ENCODE assay signal across 17 mouse cellular contexts in the genomic region with DNA sequence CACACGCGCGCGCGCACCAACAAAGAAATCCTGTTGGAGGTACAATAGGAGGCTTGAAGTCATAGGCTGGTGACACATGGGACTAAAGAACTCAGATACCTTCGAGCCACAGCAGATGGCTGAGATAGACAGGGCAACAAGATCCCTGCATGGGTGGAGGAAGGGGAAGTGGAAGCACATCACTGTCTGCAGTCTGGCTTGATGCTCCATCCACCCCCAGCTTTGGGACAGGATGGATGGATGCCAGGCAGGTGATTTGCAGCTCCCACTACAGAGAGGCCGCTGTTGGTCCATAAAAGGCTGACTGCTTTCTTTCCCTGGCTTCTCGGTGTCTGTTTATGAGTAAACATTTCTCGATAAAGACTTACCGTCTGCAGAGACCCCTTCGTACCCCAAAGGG.
"Had no signal": no experiment of that assay in that cellular context is flagged by ENCODE, and none has a peak within 500 bp of the region (broad histone marks: within the 10 kb centered on the region; RNA-seq: fewer than 3 reads in every experiment).

No protein-coding gene starts in this region.

- H3K27me3 ChIP-seq: megakaryocyte, embryonic 14.5 days; midbrain, embryonic 13.5 days; midbrain, embryonic 15.5 days; stomach, embryonic 15.5 days had no signal

- H3K4me3 ChIP-seq: lung, embryonic 15.5 days; megakaryocyte, embryonic 14.5 days; midbrain, embryonic 13.5 days; midbrain, embryonic 15.5 days; stomach, embryonic 15.5 days had no signal

- H3K27ac ChIP-seq: lung, embryonic 15.5 days; macrophage; midbrain, embryonic 13.5 days; midbrain, embryonic 15.5 days; stomach, embryonic 15.5 days; stomach, postnatal 0 days had no signal

- DNase-seq: liver, postnatal 0 days; lung, adult 2 months; lung, postnatal 14 days; lung, postnatal 36 days; right cerebral cortex, postnatal 14 days; thymus, adult 2 months; thymus, postnatal 25 days; thymus, postnatal 4 days had no signal

- H3K4me2 ChIP-seq: lung, embryonic 15.5 days; midbrain, embryonic 11.5 days; midbrain, embryonic 13.5 days; midbrain, embryonic 15.5 days; stomach, embryonic 15.5 days had no signal

- ATAC-seq: liver, postnatal 0 days; lung, postnatal 0 days; midbrain, embryonic 13.5 days; midbrain, embryonic 15.5 days had no signal

- H3K9ac ChIP-seq: liver, postnatal 0 days; lung, embryonic 15.5 days; midbrain, embryonic 13.5 days; midbrain, embryonic 15.5 days; stomach, embryonic 15.5 days had no signal

- H3K9me3 ChIP-seq: lung, embryonic 15.5 days; midbrain, embryonic 13.5 days; midbrain, embryonic 15.5 days; stomach, embryonic 15.5 days had no signal

- H3K4me1 ChIP-seq: megakaryocyte, embryonic 14.5 days had no signal

- H3K36me3 ChIP-seq: lung, embryonic 15.5 days; midbrain, embryonic 13.5 days; midbrain, embryonic 15.5 days; stomach, embryonic 15.5 days had no signal
